Mouse (Mus musculus): ENCODE measurements around the gene Sctr.

Gene Sctr

GRCm38 (mm10) chr1:120006844-120007790 lies at the start of gene Sctr:
Gene Sctr (plus strand): TSS chr1:120006894.
- CTCF ChIA-PET = no interaction called here

GRCm38 (mm10) chr1:119957716-119958222 lies 48.9 kb upstream of the Sctr start:
- CTCF ChIA-PET = no interaction called here

GRCm38 (mm10) chr1:119959464-119959863 lies 47.2 kb upstream of the Sctr start:
- CTCF ChIA-PET = no interaction called here

DNA sequence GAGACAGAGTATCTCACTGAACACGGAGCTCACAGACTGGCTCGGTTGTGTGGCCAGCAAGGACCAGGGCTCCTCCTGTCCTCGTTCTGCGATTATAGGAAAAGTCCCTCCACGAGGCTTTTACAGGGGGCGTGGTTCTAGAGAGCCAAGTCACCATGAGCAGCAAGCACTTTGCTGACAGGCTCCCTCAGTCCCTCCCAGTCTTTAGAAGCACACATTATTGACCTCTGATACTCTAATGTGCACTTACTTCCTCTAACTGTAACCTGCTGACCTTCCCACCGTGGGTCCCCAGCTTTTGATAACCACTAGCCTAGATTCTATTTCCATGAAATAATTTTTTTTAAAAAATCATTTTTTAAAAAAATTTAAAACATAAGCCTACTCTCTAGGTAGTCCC lies 46.8 kb upstream of the Sctr start:
- CTCF ChIA-PET = no interaction called here

DNA sequence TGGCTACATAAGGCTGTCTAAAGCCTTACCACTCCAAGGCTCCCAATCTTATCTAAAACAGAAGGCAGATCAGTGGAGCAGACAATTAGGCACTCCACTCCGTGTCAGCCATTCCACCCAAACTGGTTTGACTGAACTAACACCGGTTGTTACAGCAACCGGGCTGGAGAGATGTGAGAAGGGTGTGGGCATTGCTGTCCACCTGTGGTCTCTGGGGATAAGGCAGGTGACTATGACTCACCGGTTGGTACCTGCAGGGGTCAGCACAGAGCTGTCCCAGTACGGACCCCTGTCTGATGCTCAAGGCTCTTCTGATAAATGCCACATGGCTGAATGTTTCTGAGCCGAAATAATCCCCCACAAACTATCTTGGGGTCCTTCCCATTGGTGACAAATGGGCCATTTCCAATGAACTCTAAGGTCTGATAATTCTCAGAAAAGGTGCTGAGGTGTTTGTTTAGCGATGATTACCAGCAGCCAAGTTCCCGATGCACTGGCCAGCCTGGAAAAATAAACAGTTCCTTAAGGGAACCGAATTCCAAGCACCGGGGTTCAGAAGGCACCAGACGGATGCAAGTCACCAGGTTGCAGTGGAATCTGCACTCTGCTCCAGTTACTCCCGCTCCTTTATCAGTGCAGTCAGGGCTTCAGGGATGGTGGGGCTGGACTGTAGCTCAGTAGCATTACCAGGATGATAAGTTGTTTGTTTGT lies 40.7 kb upstream of the Sctr start:
- CTCF ChIA-PET = no interaction called here

DNA sequence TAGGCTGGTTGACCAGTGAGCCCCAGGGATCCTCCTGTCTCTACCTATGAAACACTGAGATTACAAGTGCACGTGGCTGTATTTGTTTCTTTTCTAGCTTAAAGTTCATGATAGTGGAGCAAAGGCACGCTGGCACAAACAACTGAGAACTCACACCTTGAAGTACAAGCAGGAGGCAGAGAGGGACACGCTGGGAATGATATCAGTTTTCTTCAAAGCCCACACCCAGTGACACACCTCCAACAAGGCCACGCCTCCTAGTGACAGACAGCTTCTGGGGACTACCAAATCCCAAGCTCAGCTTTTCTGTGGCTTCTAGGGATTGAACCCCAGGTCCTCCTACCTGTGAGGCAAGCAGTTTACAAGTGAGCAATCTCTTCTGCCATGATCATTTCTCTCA lies 33.6 kb upstream of the Sctr start:
- CTCF ChIA-PET = no interaction called here

DNA sequence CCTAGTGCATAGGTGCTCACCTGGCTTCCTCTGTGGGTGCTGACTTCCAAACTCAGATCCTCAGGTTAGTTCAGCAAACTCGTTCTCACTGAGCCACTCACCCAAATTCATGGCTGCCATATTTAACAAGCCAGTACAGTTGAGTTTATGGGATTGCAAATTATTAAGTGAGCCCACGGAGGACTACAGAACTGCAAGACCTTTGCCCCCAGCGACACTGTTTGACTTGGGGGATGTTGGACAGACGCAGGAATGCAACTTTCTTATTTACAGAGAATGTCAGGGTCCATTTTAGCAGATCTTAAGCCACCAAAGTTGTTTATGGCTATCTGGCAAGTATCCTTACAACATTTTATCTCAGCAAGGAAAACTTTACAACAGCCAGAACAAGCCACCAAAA lies 31.6 kb upstream of the Sctr start:
- CTCF ChIA-PET = no interaction called here

DNA sequence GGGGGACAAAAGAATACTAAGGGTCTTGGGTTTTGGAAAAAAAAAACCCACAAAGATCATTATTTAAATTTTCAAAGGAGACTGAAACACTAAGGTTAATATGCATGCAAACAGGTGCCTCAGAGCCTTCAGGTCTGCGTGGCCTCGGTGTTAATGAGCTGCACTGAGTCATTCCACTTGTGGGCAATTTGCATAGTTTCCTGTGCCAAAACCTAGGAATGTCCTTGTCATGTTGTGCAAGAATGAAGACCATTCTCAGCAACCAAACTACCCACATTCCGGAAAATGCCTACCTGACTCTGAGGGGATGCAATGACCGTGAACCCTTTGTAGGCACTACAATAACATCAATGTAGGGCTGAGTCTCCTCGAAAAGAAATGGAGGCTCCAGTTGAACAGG lies 20.1 kb upstream of the Sctr start:
- CTCF ChIA-PET = no interaction called here

GRCm38 (mm10) chr1:119996798-119997581 lies 9.7 kb upstream of the Sctr start, which contains the start of gene Cfap221:
Gene Cfap221 (minus strand): TSS chr1:119997234.
- CTCF ChIA-PET = no interaction called here

DNA sequence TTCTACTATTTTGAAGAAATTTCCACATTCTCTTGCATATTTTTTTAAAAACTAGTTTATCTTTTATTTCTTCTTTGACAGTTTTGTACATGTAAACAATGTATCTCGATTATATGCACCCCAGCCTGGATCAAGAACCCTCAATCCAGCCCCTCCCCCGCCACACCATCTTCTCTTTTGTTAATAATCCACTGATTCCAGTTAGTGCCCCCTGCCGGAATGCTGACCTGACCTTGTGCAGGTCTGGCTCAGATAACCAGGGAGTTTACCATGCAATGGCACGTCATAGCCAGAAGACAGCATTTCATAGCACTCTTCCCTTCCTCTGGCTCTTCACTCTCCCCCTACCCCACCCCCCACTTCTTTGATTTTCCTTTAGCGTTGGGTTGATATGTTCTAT lies 9.1 kb upstream of the Sctr start:
- CTCF ChIA-PET = no interaction called here

- CTCF ChIA-PET = no interaction called here
Observed at GRCm38 (mm10) chr1:120007851-120008588, 1.3 kb downstream of the Sctr start.

DNA sequence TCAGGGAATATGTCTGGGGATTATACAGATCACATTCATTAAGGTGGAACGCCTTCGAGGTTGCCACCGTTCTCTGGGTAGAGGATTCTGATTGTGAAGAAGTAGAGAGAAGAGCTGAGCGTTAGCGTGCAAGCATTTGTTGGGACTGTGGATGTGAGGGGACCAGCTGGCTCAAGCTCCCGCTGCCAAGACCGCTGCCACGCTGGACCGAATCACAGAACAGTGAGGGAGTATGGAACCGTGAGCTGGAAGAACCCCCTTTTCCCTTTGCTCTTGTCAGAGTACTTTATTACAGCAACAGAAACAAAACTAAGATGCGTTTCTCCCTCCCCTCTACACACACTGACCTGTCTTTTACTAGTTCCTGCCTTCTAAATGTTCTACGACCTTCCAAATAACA lies 5.9 kb downstream of the Sctr start:
- CTCF ChIA-PET = no interaction called here

- CTCF ChIA-PET = no interaction called here
Observed at GRCm38 (mm10) chr1:120013111-120013510, 6.4 kb downstream of the Sctr start.

GRCm38 (mm10) chr1:120016240-120016639 lies 9.5 kb downstream of the Sctr start:
- CTCF ChIA-PET = no interaction called here

DNA sequence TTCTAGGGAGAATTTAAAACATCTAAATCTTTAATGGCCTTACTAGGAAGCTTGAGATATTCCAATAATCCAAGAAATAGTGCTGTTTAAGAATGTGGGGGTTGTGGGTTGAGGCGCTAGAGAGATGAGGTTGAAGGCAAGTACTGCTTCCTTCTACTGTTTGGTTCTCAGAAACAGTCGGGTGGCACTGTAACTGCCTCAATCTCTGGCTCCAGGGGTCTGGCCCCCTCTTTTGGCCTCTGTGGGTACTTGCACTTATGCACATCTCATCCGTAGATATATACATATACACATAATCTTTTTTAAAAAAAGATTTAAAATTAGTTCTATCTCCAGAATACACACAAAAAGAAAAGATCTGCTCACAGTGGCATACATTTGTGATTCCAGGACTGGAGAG lies 12.2 kb downstream of the Sctr start:
- CTCF ChIA-PET = no interaction called here

DNA sequence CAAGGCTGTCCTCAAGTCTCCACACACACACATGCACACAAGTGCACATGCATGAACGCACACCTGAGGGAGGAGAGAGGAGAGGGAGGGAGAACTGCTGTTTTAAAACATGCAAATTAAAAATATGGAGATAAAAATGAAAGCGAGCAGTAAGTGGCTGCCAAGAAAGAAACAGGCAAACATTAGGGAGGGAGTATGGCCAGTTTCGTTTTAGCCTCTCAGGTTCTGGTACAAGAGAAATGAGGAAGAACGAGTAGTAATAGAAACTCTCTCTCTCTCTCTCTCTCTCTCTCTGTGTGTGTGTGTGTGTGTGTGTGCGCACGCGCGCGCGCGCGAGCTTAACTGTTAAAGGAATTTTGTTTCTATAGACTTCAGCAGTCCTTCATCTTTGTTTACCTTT lies 12.7 kb downstream of the Sctr start:
- CTCF ChIA-PET = interaction anchor here (0.5 kb wide), 1 partner anchor 238 kb away, joined by 5 read pairs; no protein-coding TSS in a partner anchor

DNA sequence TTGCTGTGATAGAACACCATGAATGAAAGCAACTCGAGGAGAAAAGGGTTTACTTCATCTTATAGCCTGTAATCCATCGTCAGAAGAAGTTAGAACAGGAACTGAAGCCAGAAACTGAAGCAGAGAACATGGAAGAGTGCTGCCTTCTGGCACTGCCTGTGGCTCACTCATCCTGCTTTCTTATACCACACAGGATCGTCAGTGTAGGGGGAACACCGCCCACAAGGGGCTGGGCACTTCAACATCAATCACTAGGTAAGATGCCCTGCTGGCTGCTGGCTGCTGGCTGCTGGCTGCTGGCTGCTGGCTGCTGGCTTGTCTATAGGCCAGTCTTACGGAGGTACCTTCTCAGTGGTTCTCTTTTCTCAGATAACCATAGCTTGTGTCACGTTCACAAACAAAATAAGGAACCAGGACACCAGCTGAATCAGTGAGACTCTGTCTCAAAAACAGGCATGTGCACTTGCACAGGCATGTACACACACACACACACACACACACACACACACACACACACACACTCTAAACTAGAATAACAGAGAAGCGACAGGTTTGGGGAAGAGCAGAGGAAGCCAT lies 13.7 kb downstream of the Sctr start:
- CTCF ChIA-PET = no interaction called here

GRCm38 (mm10) chr1:120021951-120022350 lies 15.3 kb downstream of the Sctr start:
- CTCF ChIA-PET = no interaction called here

DNA sequence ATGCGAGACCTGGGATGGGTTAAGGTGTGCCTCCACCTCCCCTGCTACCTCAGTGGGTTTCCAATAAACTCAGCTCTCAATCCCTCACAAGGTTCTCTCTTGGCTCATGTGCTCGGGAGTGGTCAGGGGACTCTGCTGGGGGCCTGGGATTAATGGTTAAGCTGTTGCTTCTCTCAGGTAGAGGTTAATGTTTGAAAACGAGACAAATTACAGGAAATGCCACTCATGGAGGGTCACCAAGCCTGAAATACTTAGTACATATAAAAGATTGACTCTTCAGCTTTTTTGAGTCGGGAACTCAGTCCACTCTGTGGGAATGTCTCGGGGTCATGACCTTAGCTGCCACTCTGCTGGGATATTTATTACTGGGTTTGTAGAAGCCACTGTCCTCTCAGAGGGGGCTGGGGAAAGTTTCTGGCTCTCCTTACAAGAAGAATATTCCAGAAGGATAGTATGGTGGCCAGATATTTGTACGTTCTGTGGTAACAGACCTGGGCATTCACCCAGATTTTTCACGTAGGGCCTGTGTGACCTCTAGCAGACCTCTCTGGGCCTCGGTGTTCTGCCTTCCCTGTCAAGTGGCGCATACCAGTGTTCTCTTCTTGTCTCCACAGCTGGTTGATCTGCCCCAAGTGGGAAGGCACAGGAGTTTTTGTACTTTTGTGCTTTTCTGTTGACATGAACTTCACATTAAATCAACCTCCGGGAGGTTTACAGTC lies 17.8 kb downstream of the Sctr start:
- CTCF ChIA-PET = interaction anchor here (0.5 kb wide), 1 partner anchor 562 kb away, joined by 3 read pairs; no protein-coding TSS in a partner anchor

DNA sequence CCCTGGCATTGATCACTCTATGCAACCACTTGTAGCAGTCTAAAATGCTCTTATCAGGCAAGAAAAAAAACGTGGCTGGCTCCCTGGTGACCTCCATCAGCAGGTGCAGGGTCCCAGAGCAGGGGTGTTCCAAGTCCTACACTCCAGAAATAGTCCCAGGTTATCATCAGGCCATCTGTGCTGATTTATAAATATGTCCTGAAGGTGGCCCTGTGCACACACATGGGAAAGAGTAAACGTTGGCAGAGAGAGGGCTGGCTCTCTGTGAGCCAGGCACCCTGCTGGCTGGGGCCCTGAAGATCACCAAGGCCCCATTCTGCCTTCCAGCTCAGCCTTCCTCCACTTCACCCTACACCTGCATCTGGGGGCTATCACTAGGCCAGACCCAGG lies 18.4 kb downstream of the Sctr start:
- CTCF ChIA-PET = interaction anchor here (0.5 kb wide), 1 partner anchor 562 kb away, joined by 3 read pairs; no protein-coding TSS in a partner anchor

All from spleen, embryonic (tissue).